Mouse (Mus musculus) heart, postnatal 36 days (tissue): ENCODE data around the gene Brf1. TPM values are rescaled to one million over a fixed set of nuclear protein-coding genes. Genes with fewer than 3 reads are reported as not detected.

ENCODE experiments used
- DNase-seq, 2 experiments: peaks; one replicate each; pipeline ENCODE4 v3.0.0; 2021 to 2022
- intact Hi-C: fragments of 180-260 bp; cut with DNase I; formaldehyde crosslinking; loops from one replicate; pipeline ENCODE4 v1.15.1; 2025
- total RNA-seq, 2 experiments: library from RNA; stranded (reverse); gene quantifications; 2 replicates each; pipeline ENCODE4 v1.2.3; 2021

Brf1 gene
- total RNA-seq, 2 experiments from 2014 or later = 24.5 to 25.3 TPM

DNA sequence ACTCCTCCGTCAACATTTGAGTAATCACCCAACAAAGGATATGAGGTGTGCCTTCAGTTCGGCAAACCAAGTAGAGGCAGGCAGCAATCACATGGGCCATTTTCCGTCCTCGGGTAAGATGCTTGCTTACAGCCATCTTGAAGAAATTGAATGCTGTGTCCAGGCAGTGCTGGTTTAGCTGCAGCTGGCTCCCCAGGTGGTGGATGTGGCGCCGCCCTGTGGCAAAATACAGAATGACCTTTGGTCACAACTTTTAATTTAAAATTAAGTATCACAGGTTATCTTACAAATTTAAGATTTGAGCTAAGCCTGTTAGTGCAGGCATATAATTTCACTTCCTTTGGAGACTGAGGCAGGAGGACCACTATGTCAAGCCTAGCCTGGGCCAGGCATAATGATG is 12.6 kb downstream of the Brf1 start:
- DNase-seq = peak in 1 of 2 experiments; percentile 61
- intact Hi-C loops = no loop called here

DNA sequence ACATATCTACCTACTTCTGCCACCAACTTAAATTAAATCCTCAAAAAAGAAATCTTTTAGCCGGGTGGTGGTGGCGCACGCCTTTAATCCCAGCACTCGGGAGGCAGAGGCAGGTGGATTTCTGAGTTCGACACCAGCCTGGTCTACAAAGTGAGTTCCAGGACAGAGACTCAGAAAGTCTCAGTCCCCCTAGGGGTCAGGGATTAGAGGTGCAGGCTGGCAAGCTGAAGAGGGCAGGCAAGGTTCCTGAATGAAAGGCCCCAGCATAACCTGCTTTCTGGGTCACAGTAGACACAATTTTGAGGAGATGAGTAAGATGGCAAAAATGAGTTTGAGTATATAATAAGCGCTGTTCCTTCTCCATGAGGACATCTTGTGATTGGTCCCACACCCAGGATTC is 15.2 kb downstream of the Brf1 start:
- intact Hi-C loops = no loop called here
- no peak for DNase-seq

DNA sequence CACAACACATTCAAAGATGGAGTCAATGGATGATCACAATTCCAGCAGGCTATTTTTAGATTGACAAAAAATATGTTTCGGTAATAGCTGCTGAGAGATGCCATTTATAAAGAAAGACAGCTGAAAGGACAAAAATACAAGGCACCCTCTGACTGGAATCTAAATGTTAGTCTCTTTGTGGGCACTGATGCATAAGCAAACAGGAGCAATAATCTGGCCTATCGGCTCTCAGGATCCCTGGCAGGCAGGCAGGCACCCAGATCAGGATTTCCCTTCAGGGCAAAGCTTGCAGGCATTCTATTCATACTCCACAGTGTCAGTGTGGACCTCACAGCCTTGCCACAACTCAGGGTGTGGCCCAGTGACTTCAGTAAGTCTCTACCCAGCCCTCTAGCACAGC is 18.5 kb downstream of the Brf1 start:
- no peak for DNase-seq
- intact Hi-C loops = no loop called here

DNA sequence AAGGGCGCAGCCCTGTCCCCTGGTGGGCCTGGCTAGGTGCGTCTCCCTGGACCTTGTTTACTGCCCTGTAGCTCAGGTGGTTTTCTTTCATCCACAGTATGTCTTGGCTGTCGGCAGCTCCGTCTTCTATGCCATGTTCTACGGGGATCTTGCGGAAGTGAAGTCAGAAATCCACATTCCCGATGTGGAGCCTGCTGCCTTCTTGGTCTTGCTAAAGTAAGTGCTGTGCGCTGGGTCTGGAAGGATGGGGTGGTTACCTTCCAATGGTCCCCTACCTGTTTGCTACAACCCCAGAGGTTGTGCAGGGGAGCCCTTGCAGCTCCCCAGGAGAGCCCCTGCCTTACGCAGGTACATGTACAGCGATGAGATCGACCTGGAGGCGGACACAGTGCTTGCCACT is 23.3 kb downstream of the Brf1 start:
- no peak for DNase-seq
- intact Hi-C loops = loop anchor here (2.0 kb wide), 1 partner anchor 22 kb away; no protein-coding TSS in a partner anchor

DNA sequence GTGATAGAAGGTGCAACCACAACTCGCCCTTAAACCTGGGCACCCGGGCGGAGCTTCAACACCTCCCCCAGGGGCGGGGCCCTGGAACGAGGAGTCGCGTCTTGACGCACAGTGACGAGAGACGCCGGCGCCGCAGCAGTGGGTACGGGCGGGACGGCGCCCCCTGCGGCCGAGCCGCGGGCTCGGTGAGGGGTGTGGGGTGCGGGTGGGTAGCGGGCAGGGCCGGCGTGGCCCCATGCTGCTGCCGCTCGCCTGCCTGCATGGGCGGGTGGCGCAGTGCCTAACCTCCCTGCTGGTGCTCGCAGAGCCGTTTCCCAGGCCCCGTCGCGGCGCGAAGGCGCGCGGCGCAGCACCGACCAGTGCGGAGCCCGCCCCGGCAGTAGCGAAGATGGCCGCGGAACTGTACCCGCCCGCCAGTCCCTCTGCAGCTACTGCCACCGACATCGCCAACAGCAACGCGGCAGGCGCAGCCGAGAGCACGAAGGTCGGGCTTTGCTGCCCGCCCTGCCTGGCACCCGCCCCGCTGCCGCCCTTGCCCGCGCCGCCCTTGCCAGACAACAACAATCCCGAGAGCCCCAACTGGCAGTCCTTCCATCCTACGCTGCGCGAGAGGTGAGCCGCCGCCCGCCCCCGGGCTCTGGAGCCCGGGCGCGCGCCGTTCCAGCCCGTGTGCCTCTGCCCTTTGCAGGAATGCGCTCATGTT is 24.0 kb downstream of the Brf1 start, which contains the start of gene Btbd6:
Gene Btbd6, plus strand, starts transcription at position 112 of the 703 bp plus-strand sequence.
- intact Hi-C loops = loop anchor here (2.0 kb wide), 1 partner anchor 22 kb away; no protein-coding TSS in a partner anchor
- DNase-seq = peak; percentile 83 to 84

DNA sequence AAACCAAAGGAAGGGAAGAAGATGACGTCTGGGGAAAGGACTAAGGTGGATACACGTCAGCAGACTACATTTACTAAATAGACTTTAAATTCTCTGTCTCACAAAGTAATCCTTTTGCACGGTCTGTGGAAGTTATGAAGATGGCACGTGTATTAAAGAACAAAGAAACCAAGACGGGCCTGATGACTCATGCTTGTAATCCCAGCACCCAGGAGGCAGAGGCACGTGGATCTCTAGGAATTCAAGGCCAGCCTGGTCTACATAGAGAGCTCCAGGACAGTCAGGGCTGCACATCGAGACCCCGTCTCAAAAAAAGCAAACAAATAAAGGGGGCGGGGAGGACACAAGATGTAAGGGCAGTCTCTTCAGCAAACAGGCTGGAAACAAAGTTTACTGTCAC is 25.8 kb downstream of the Brf1 start:
- no peak for DNase-seq
- intact Hi-C loops = no loop called here

DNA sequence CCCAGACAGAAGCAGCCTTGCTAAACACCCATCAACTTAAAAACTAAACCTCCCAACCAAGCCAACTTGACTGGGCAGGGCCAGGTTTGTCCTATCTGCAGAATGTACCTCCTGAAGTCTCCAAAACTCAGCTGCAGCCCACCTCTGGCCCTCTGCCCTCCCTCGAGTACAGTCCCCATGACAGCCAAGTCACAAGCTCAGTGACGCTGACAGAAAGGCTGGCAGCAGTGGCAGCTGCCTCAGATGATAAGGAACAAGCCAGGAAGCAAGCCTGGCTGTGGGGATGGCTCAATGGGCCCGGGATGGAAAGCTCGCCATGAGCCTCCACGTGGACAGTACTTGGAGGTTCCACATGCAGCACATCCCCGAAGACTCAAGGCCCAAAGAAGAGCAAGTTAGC is 30.9 kb downstream of the Brf1 start:
- intact Hi-C loops = no loop called here
- DNase-seq = no peak

DNA sequence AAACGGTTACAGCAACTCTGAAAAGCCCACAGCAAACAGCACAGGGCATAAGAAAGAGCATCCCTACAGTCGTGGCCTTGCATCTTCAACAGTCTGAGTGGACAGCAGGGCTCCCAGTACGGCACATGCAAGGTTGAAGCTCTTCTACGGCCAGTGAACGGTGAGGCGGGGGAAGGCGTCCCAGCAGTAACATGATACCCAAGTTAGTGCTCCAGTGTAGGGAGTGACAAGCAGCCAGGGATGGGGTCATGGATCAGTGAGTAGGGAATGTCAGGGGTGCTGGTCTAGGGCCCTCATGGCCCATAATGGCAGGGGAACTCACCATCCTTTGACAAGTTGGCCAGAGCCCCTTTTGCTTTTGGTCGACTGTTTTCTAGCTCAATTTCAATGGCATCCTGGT is 31.6 kb downstream of the Brf1 start:
- DNase-seq = no peak
- intact Hi-C loops = no loop called here

DNA sequence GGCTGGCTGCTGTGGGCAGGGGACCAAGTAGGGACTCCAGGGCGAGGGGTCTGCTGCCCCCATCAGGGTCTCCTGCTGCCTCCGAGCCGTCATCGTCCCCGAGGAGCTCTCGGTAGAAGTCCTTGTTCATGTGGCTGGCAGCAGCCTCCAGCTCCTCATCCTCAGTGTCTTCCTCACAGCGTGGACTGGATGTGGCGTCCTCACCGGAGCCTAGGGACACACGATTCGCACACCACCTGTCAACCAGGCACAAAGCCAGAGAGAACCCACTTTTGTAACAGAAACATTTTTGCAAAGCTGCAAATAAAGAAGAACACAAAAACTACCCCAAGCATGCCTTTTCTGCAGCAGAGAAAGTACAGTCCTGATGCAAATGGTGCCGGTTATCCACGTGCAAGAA is 34.7 kb downstream of the Brf1 start:
- DNase-seq = no peak
- intact Hi-C loops = no loop called here

DNA sequence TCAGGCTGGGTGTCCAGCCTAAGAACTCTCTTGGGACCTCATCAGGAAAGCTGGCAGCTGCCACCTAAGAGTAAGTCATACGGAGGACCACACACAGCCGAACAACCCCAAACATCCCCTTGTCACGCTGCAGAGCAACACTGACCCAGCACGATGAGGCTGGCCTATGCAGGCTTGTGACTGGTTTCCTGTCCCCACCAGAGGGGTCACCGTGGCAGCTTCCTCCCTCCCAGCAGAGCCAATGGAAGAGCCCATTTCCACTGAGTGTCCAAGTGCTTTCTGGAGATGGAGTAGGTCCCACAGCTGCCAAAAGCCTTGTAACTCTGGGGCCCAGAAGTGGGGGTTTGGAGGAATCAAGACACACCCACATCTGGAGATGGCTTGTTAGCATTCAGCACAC is 38.6 kb downstream of the Brf1 start:
- no peak for DNase-seq
- intact Hi-C loops = no loop called here

DNA sequence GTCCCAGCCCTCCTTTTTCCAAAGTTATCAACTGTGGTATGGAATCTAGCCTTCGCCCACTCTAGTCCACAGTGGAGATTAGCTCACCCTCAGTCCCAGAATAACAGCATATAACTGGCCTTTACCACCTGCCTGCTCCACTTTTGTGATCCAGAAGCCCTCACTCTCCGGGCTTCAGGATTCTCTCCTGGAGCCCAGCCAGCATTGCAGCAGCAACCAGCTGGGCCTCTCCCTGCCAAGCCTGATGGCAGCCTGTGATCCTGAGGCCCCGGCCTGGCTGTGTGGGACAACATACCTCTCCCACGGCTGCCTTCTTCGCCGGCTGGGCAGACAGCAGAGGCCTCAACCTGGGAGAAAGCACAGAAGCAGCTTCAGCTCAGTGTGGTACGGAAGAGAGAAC is 39.1 kb downstream of the Brf1 start:
- peak; percentile 46 to 58 for DNase-seq
- intact Hi-C loops = no loop called here

DNA sequence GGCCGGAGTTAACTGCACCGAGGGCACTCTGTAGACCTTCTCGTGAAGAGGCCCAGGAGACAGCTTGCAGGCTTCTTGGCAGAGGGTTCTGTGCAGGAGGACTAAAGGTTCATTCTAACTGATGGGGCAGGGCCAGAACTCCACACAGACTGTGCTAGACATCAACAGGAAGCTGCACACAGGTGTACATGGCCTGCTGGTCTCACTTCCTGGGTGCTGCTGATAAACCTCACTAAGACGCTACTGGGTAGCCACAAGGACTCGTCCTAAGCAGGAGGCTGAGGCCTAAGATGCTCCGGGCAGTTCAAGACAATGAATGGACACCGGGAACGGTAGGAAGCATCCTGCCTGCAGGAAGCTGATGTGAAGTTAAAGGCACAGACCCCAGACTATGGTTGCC is 41.1 kb downstream of the Brf1 start:
- intact Hi-C loops = loop anchor here (5.0 kb wide), 1 partner anchor 143 kb away; no protein-coding TSS in a partner anchor

DNA sequence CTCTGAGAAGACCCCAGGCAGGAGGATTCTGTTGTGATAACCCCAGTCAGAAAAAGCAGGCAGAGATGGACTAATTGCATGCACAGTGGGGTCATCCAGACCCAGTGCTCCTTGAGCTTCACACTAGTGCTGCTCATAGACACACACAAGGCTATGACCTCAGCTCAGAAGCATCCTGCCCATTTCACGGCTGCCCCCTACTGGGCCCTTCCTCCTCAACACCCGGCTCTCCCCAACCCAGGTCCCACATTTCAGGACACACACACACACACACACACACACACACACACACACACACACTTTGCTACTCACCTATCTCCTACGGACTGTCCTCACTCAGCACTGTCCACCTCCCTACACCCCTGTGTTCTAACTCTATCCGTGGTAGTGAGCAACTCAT is 42.2 kb downstream of the Brf1 start:
- DNase-seq = peak; percentile 46 to 62
- intact Hi-C loops = loop anchor here (5.0 kb wide), 1 partner anchor 144 kb away; no protein-coding TSS in a partner anchor

More for the DNA sequence above, 41.1 kb downstream of the Brf1 start:
- no peak for DNase-seq

DNA sequence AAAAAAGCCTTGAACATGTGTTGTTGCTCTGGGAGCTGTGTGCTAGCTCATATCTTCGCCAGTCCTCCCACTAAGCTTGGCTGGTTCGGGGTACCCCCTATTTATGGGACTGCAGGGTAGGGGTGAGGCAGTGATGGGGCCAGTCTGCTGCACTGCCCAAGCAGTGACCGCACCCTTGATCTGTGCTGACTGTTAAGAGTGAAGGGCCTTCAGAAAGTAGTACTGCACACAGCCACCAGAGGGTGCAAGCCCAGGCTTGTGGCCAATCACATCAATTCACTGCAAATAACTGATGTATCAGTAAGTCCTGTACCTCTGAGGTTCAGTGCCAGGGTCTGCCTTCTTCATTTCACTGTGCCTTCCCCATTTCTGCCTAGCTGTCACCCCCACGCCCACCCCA is 44.7 kb downstream of the Brf1 start:
- intact Hi-C loops = loop anchor here (1.0 to 5.0 kb wide), 3 partner anchors 89 to 147 kb away; partner anchors contain the start of gene Tex22

DNA sequence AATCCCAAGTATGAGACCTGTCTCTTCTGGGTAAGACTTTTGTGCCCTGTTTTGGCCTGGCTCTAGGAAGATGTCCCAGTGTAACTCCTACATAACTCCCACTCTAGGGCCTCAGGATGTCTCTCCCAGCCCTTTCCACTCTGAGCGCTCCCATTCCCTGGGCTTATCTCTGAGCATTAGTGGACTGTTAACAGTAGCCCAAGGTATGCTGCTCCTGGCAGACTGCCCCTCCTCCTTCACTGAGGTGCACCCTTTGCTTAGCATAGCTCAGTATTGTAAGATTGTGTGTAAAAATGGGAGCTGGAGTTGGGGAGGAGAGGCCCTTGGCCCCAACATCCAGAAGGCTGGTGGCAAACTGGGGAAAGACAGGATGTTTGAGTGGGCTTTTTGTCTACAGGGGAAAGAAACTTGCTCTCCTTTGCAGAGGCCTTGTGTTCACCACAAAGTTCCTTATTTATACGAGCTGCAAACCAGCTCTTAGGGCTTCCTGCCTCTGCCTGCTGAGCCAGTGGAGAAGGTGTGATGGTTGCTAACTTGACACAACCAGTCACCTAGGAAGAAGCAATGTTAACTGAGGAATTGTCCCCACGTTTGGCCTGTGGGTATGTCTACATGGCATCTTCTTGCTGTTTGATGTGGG is 47.5 kb downstream of the Brf1 start:
- no peak for DNase-seq
- intact Hi-C loops = loop anchor here (5.0 kb wide), 1 partner anchor 199 kb away; no protein-coding TSS in a partner anchor

More for the DNA sequence above, 44.7 kb downstream of the Brf1 start:
- peak; percentile 81 to 85 for DNase-seq

DNA sequence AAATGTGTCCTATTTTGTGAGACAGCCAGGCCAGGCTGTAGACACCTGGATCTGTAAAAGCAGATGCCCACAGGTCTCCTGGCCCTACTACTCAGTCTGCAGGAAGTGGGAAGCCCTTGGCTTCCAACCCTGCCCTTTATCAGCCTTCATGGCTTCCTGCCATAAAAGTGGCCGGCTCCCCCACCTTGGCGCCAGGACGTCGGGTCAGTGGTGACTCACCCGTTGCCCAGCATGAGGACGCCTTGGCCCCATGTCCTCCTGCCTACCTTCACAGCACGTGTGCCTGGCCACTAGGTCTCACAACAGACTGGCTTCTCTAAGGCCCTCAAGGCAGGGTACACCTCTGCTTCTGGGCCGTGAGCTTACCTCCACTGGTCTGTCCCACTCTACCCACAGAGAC is 48.1 kb downstream of the Brf1 start:
- peak; percentile 57 to 68 for DNase-seq
- intact Hi-C loops = loop anchor here (5.0 kb wide), 1 partner anchor 200 kb away; no protein-coding TSS in a partner anchor

DNA sequence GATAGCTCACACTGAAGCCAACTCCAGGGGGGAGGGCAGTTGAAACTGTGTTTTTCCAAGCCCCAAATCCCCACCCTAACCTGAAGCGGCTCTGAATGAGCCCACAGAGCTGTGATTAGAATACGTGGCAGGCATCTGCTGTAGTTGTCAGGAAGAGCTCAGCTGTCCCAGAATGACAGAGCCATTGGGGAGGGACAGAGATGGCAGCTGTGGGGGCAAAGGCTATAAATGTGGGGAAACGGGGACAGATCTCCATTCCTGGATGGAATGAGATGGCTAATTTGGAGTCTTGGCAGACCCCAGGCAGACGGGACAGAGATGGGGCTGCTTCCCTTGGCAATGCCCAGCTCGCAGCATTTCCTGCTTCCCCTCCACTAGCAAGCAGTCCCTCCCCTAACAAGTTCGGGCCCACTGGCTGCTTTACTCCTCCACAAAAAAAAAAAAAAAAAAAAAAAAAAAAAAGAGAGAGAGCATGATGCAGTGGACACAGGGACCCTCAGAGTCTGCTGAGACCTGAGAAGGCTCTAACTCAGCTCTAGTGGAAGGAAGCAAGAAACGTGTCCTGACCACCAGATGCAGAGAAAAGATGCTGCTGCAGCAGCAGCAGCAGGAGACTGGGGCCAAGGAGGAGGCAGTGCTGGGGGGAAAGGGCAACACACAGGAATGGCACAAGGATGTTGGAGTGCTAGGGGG is 49.2 kb downstream of the Brf1 start:
- intact Hi-C loops = loop anchor here (2.0 to 5.0 kb wide), 2 partner anchors 48 to 201 kb away; no protein-coding TSS in a partner anchor
- no peak for DNase-seq

DNA sequence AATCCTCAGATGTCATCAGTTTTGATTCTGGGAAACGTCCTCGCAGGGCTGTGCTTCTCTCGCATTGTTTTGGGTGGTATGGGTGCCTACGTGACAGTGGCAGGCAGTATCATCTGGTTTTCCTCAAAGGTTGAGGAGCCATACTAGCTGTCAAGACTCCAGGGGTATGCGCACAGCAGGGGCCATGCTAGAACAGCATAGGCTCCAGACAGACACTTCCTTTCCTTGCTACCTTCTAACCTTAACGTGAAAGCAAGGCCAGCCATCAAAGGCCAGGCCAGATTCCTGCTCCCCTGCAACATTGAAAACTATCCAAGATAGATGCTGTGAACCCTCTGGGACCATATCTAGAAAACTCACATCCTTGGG is 49.8 kb downstream of the Brf1 start:
- intact Hi-C loops = loop anchor here (2.0 to 5.0 kb wide), 2 partner anchors 48 to 202 kb away; no protein-coding TSS in a partner anchor

DNA sequence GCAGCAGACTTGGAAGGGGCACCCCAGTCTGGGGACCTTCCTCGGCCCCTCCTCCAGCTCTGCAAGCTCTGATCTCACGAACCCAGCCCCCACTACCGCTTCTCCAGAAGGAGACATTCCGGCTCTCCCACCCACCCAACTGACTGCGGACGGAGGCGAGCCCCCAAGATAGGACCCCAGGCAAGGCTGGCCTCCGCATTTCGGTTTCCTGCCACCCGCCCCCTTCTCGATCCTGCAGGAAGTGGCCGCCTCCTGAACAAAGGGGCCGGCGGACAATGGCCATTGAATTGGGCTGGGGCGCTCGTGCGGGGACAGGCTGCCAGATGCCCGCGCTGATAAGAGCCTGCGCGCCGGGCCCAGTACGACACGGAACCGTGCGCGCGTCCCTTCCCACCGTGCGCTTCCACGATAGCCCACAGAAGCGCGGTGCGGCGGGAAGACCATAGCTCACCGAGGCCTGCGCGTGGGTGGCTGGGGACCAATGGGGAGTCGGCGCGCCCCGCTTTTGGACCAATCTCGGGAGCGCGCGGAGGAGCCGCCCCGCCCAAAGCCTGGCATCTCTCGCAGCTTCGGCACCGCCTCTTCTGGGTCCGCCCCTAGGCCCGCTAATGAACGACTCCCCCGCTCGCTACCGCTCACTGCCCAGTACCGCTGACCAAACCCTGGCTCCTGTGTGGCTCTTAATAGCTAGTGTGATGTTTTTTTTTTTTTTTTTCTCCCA is 50.3 kb downstream of the Brf1 start:
- intact Hi-C loops = loop anchor here (2.0 to 5.0 kb wide), 2 partner anchors 49 to 202 kb away; no protein-coding TSS in a partner anchor
- peak; percentile 81 to 87 for DNase-seq

More for the DNA sequence above, 49.8 kb downstream of the Brf1 start:
- DNase-seq = no peak

DNA sequence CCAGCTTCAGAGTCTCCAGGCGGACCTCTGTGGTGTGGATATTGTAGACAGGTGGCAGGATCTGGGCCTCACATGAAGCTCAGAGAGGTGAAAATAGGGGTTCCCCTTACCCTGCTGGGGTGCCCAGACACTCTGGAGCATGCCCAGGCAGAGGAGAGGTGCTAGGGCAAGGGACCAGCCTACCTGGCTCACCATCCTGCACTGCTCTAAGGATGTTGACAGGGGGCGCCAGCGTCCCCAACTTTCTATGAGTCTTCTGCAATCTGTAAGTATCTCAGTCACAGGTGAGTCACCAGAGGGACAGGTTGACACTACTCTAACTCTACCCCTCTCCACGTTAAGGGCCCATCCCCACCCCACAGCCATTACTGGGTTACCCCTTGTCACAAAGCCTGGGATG is 53.2 kb downstream of the Brf1 start:
- intact Hi-C loops = no loop called here
- DNase-seq = no peak
